Mouse (Mus musculus) erythroblast, embryonic 14.5 days (primary cell): ENCODE measurements around the gene Plxdc2.

Source experiments
- GATA1 ChIP-seq: IDR thresholded peaks from 2 replicates; pipeline ENCODE4 v1.6.1; 2012; ENCODE audit warnings: low read length, inconsistent platforms, mixed read lengths
- TAL1 ChIP-seq: IDR thresholded peaks from 3 replicates; pipeline ENCODE4 v1.6.1; 2012; ENCODE audit warnings: low read length, inconsistent platforms, mixed read lengths

DNA sequence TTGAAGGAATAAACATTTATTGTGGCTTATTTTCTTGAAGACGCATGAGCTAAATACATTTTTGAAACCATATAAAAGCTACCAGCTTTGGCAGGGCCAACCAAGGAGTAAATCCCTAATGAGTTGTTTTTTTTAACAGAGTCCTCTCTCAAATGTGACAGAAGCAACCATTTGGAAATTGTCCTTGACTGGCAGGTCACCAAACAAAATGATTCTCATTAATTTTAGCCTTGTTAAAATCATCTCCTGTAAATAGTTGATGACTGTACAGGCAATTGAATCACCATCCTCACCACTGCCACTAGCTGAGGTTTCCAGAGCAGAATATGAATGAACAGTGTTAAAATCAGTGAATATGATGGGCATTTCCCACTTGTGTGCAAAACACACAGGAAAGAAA, 312.3 kb downstream of the Plxdc2 start:
- TF ChIP-seq GATA1: no peak
- no peak for TF ChIP-seq TAL1
